Mouse (Mus musculus): ENCODE results near the gene G6pdx. TPM values are rescaled to one million over a fixed set of nuclear protein-coding genes. Genes with fewer than 3 reads are reported as not detected.

G6pdx gene
- total RNA-seq (2014; rRNA removed) (51.3 and 55.6 TPM in 2 replicates), polyA plus RNA-seq (2015; fragmentation: Nextera tagmentation; extraction: Ambion mirVana) (40.2 and 41.8 TPM in 2 replicates)

- TF ChIP-seq CTCF (IDR thresholded peaks at IDR 0.05): peak; percentile 58
- peak within 1 kb of the TSS; percentile 53 for H3K4me2 ChIP-seq (ENCODE audit: low read depth, low read length, poor library complexity, severe bottlenecking)
- H3K27me3 ChIP-seq (ENCODE audit: insufficient read depth, low read length): no peaks in the 10 kb centered on the region
- peak; percentile 85 for DNase-seq (ENCODE audit: low spot score)
- H3K9me3 ChIP-seq (ENCODE audit: low read length): no peaks in the 10 kb centered on the region
- H3K36me3 ChIP-seq (ENCODE audit: insufficient read depth, low read length): no peaks in the 10 kb centered on the region
- peak within 1 kb of the TSS; percentile 50; the same call in 1 of the 2 replicates for H3K9ac ChIP-seq (replicated peaks; ENCODE audit: low read length, poor library complexity, severe bottlenecking)
- 24% methylated on average over 24 of the region's 25 CpGs for WGBS
- H3K4me3 ChIP-seq (ENCODE audit: low read depth, low read length): peak within 1 kb of the TSS; percentile 47
- H3K4me1 ChIP-seq (ENCODE audit: insufficient read depth, low read length): no peaks in the 10 kb centered on the region
- ATAC-seq (ENCODE audit: low FRiP score): peak; percentile 79
- peak within 1 kb of the TSS; percentile 76 for H3K27ac ChIP-seq (ENCODE audit: low read depth, low read length)
Observed at GRCm38 (mm10) chrX:74428826-74429276, at the start of gene G6pdx. Gene G6pdx (minus strand): TSS chrX:74429194.

- peak; percentile 84 for TF ChIP-seq CTCF (IDR thresholded peaks at IDR 0.05)
- no peaks in the 10 kb centered on the region for H3K4me1 ChIP-seq (ENCODE audit: insufficient read depth, low read length)
- 9% methylated on average over 4 of the region's 4 CpGs for WGBS
- peak; percentile 76; the same call in 1 of the 2 replicates for ATAC-seq (ENCODE audit: low FRiP score)
- H3K36me3 ChIP-seq (ENCODE audit: insufficient read depth, low read length): no peaks in the 10 kb centered on the region
- H3K9ac ChIP-seq (replicated peaks; ENCODE audit: low read length, poor library complexity, severe bottlenecking): no peak overlapping the region
- no peak overlapping the region for H3K27ac ChIP-seq (ENCODE audit: low read depth, low read length)
- H3K27me3 ChIP-seq (ENCODE audit: insufficient read depth, low read length): no peaks in the 10 kb centered on the region
- DNase-seq (ENCODE audit: low spot score): peak; percentile 61
- no peaks in the 10 kb centered on the region for H3K9me3 ChIP-seq (ENCODE audit: low read length)
- no peak overlapping the region for H3K4me2 ChIP-seq (ENCODE audit: low read depth, low read length, poor library complexity, severe bottlenecking)
- no peak overlapping the region for H3K4me3 ChIP-seq (ENCODE audit: low read depth, low read length)
Observed at GRCm38 (mm10) chrX:74452773-74453172, 23.8 kb upstream of the G6pdx start.

- Histone ChIP-seq H3K9me3 (ENCODE audit: low read length) (no peaks in the 10 kb centered on the region), H3K36me3 (ENCODE audit: insufficient read depth, low read length) (no peaks in the 10 kb centered on the region), H3K27me3 (ENCODE audit: insufficient read depth, low read length) (no peaks in the 10 kb centered on the region), H3K4me2 (ENCODE audit: low read depth, low read length, poor library complexity, severe bottlenecking) (no peak overlapping the region), H3K9ac (replicated peaks; ENCODE audit: low read length, poor library complexity, severe bottlenecking) (no peak overlapping the region), H3K4me3 (ENCODE audit: low read depth, low read length) (no peak overlapping the region), H3K4me1 (ENCODE audit: insufficient read depth, low read length) (no peaks in the 10 kb centered on the region), H3K27ac (ENCODE audit: low read depth, low read length) (no peak overlapping the region)
- DNase-seq (ENCODE audit: low spot score): no peak
- no peak for ATAC-seq (ENCODE audit: low FRiP score)
- no peak for TF ChIP-seq CTCF (IDR thresholded peaks at IDR 0.05)
- 83% methylated on average over 4 of the region's 4 CpGs for WGBS
Observed at GRCm38 (mm10) chrX:74451157-74451912, 22.3 kb upstream of the G6pdx start.

GRCm38 (mm10) chrX:74429290-74429821 is 362 bp upstream of the G6pdx start:
- DNase-seq (ENCODE audit: low spot score) (peak; percentile 74), ATAC-seq (ENCODE audit: low FRiP score) (peak; percentile 79)
- Histone ChIP-seq H3K4me1 (ENCODE audit: insufficient read depth, low read length) (no peaks in the 10 kb centered on the region), H3K9ac (replicated peaks; ENCODE audit: low read length, poor library complexity, severe bottlenecking) (peak overlapping the region; percentile 50; the same call in 1 of the 2 replicates), H3K9me3 (ENCODE audit: low read length) (no peaks in the 10 kb centered on the region), H3K36me3 (ENCODE audit: insufficient read depth, low read length) (no peaks in the 10 kb centered on the region), H3K4me2 (ENCODE audit: low read depth, low read length, poor library complexity, severe bottlenecking) (peak overlapping the region; percentile 53), H3K4me3 (ENCODE audit: low read depth, low read length) (peak overlapping the region; percentile 47), H3K27ac (ENCODE audit: low read depth, low read length) (peak overlapping the region; percentile 76), H3K27me3 (ENCODE audit: insufficient read depth, low read length) (no peaks in the 10 kb centered on the region)
- TF ChIP-seq CTCF (IDR thresholded peaks at IDR 0.05): no peak
- 21% methylated on average over 22 of the region's 22 CpGs for WGBS

- ATAC-seq (ENCODE audit: low FRiP score): peak; percentile 41; the same call in 1 of the 2 replicates
- peak; percentile 37 for DNase-seq (ENCODE audit: low spot score)
- Histone ChIP-seq H3K36me3 (ENCODE audit: insufficient read depth, low read length) (no peaks in the 10 kb centered on the region), H3K27ac (ENCODE audit: low read depth, low read length) (peak overlapping the region; percentile 76), H3K9me3 (ENCODE audit: low read length) (no peaks in the 10 kb centered on the region), H3K9ac (replicated peaks; ENCODE audit: low read length, poor library complexity, severe bottlenecking) (peak overlapping the region; percentile 50; the same call in 1 of the 2 replicates), H3K4me3 (ENCODE audit: low read depth, low read length) (peak overlapping the region; percentile 47), H3K27me3 (ENCODE audit: insufficient read depth, low read length) (no peaks in the 10 kb centered on the region), H3K4me2 (ENCODE audit: low read depth, low read length, poor library complexity, severe bottlenecking) (peak overlapping the region; percentile 53), H3K4me1 (ENCODE audit: insufficient read depth, low read length) (no peaks in the 10 kb centered on the region)
- TF ChIP-seq CTCF (IDR thresholded peaks at IDR 0.05): no peak
- WGBS: 31% methylated on average over 35 of the region's 35 CpGs
Observed at GRCm38 (mm10) chrX:74428146-74428825, 708 bp downstream of the G6pdx start.
